Mouse (Mus musculus): ENCODE measurements around the gene Fth1.
"Not testable (repeated sequence)": the region's sequence is repeated elsewhere in the genome, so short reads cannot be mapped to it uniquely, and the experiment has no call there.

The Fth1 gene

GRCm38 (mm10) chr19:9964205-9964916 is 16.0 kb upstream of the Fth1 start:
- peak in 1 of 2 experiments; percentile 34 for DNase-seq (ENCODE audit: low spot score in 2 of 2)

- DNase-seq (ENCODE audit: low spot score in 2 of 2) = no peak
Measured at GRCm38 (mm10) chr19:9966096-9966867, 14.1 kb upstream of the Fth1 start.

DNA sequence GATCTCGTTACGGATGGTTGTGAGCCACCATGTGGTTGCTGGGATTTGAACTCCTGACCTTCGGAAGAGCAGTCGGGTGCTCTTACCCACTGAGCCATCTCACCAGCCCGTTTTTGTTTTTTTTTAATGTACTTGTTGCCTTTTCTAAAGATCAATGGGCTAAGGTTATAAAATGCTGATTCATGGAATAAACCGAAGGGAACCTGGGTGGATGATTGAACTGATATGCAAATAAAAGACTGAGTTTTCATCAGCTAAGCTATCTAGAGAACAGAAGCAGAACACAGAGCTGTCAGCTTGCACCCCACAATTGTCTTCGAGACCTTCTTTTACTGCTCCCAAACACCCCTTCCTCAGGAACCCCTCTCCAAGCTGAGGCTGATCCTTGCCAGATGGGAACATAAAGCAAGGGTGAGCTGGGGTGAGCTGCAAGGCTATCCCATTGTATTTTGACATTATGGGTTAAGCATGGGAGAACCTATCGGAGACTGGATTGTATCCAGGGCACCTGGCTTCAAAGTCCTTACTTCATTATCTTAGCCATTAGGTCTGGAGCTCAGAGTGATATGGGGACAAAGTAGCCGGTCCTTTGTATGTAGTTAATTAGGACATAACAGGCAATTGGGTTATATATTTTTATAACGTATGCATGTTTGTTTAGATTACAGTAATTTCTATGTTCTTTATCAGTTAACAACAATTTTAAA is 12.2 kb upstream of the Fth1 start:
- DNase-seq (ENCODE audit: low spot score in 2 of 2) = no peak

DNA sequence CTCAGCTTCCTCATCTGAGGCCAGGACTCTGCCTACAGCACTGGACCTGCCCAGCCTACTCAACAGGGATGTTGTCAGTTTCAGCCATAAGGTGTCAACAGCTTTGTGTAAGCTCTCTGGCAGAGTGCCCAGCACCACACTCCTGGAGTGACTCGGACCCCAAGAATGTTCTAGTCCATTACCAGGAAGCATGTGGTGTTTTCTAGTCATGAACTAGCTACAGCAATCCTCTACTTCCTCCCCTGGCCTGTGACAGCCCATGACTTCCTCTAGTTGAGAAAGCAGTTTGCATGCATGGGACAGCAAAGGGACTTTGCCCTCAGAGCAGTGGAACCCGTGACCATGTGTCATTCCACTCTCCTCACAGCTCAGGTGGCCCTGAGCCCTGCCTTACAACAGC is 5.5 kb upstream of the Fth1 start:
- not testable (repeated sequence) for DNase-seq (ENCODE audit: low spot score in 2 of 2)

GRCm38 (mm10) chr19:9977085-9977484 is 3.3 kb upstream of the Fth1 start:
- no peak for DNase-seq (ENCODE audit: low spot score in 2 of 2)

DNA sequence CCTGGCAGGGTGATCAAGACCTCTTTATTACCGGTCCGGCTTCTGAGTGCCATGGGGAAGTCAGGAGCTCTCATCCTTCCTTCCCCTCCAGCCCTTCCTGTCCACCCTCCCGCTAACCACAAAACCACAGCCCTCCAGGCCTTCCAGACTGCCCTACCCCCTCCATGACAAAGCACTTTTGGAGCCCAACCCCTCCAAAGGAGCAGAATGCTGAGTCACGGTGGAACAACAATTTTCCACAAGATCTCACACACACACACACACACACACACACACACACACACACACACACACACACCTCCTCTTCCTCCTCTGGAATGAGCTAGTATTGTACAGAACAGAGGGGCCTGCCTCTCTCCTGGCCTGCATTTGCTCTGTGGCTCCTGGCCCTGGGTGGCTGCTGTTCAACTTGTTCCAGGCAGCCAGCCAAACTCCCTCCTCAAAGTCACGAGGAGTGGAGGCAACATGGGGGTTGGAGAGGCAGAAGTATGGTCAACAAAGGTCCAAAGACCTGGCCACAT is 1.9 kb upstream of the Fth1 start:
- DNase-seq (ENCODE audit: low spot score in 2 of 2) = no peak

- DNase-seq (ENCODE audit: low spot score in 2 of 2) = no peak
Measured at GRCm38 (mm10) chr19:9979156-9979555, 1.2 kb upstream of the Fth1 start.

GRCm38 (mm10) chr19:9981621-9982020 is 1.2 kb downstream of the Fth1 start:
- no peak for DNase-seq (ENCODE audit: low spot score in 2 of 2)

GRCm38 (mm10) chr19:9982151-9982851 is 1.9 kb downstream of the Fth1 start:
- DNase-seq (ENCODE audit: low spot score in 2 of 2) = peak; percentile 89 to 95

- no peak for DNase-seq (ENCODE audit: low spot score in 2 of 2)
Measured at GRCm38 (mm10) chr19:9982852-9983542, 2.6 kb downstream of the Fth1 start.

DNA sequence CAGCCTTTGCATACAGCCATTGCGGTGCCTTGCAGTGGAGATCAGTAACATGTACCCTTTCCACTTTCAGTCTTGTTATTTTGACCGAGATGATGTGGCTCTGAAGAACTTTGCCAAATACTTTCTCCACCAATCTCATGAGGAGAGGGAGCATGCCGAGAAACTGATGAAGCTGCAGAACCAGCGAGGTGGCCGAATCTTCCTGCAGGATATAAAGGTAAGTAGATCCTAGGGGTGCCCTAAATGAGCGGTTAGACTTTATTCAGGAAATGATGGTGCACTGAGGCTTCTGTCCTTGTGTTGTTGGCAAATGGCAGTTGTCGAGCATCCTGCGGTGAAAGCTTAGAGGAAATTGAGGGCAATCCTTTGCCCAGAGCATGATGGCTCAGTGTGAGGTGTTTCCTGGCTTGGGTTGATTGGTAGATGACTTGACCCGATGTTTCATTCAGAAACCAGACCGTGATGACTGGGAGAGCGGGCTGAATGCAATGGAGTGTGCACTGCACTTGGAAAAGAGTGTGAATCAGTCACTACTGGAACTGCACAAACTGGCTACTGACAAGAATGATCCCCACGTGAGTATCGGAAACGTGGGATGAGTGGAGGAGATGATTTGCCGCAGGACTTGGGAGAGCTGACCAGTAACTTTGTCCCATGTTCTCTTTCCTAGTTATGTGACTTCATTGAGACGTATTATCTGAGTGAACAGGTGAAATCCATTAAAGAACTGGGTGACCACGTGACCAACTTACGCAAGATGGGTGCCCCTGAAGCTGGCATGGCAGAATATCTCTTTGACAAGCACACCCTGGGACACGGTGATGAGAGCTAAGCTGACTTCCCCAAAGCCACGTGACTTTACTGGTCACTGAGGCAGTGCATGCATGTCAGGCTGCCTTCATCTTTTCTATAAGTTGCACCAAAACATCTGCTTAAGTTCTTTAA is 4.0 kb downstream of the Fth1 start:
- no peak for DNase-seq (ENCODE audit: low spot score in 2 of 2)

DNA sequence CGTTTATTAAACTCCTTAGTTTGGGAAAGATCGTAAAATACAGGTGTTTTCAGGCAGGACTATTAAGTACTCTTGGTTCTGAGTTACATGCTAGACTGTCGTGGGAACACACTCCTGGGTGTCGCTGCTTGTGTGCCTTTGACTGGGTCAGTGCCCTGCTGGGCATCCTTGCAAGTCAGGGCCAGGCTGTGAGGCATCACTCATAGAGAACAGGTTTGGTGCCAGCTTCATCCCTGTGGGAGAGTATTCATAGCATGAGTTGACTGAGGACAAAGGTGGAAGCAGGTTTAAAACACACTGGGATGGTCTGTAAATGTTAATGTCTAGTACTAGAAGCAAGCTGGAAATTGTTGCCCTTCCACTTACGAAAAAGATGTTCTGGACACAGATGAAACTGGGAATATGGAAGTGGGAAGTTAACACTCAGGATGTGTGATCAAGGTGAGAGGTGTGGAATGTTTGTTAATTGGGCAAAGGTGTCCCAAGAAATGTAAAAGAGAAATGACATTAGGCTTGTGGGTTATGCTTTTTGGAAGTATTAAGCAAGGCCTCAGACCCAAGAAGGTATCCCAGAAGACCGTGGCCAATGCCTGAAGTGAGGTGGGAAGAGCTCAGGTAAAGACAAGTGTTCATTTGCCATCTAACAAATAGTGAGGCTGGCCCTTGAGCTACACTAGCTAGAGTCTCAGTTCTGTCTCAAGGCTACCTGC is 4.9 kb downstream of the Fth1 start:
- DNase-seq (ENCODE audit: low spot score in 2 of 2) = no peak

DNA sequence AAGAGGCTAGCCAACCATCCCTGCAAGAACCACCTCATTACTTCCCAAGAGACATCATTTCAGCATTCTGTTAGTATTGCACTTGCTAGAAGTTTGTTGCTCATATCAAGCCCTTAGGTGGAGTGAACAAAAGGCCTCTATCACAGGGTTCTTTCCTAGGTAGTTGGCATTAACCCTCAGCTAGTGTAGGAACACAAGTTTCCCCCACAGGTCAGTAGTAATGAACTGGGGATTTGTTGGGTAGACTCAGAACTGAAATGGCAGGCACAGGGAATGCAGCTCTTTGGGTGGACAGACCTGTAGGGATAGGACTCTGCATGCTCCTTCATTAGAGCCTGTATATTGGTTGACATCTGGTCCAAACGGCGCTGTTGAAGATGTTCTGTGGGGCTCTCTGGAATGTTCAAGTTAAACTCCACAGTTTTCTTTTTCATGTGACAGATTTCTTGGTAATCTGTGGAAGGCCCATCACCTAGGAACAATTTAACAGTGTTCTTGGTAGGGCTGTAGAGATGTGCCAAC is 5.6 kb downstream of the Fth1 start:
- DNase-seq (ENCODE audit: low spot score in 2 of 2) = no peak

DNA sequence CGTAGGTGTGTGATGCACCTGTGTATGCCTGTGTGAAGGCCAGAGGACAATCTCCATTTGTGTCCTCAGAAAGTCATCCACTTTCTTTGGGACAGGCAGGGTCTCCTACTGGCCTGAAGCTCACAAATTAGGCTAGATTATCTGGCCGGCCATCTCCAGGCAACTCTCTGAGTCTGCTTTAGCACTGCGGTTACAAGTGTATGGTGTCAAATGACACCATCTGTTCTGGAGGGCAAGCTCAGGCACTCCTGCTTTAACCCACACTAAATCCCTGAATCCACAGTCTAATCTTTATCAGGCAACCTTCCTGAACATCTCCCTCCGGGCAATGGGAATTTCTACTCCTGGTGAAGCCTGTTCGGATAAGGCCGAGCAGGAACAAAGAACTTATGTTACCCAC is 6.8 kb downstream of the Fth1 start:
- DNase-seq (ENCODE audit: low spot score in 2 of 2) = no peak

- no peak for DNase-seq (ENCODE audit: low spot score in 2 of 2)
Measured at GRCm38 (mm10) chr19:9987593-9987992, 7.2 kb downstream of the Fth1 start.

GRCm38 (mm10) chr19:9989171-9989883 is 8.9 kb downstream of the Fth1 start:
- DNase-seq (ENCODE audit: low spot score in 2 of 2) = no peak

- no peak for DNase-seq (ENCODE audit: low spot score in 2 of 2)
Measured at GRCm38 (mm10) chr19:9989884-9990256, 9.5 kb downstream of the Fth1 start.

DNA sequence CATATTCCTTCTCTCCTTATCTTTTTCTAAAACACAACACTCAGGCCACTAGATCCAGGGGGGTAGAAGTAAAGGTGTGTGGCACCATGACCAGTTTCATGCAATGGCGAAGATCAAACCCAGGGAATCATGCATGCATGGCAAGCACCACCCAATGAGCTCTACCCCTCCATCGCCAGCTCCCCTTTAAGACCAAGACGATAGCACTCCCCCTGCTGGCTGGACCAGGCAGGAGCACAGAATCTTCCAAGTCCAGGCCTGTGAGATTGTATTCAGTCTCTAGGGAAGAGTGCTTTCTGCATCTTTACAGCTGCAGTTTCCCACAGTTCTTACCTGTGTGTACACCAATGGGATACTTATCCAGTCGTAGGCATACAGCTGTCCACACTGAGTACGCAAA is 10.9 kb downstream of the Fth1 start:
- peak; percentile 65 to 72 for DNase-seq (ENCODE audit: low spot score in 2 of 2)

Measured in frontal cortex, postnatal 25 days (tissue).